Mouse (Mus musculus) thymus, postnatal 36 days (tissue): Measurements from ENCODE around the gene Prkci.

Experiments used
- DNase-seq, 2 experiments: peaks; one replicate each; pipeline ENCODE4 v3.0.0; 2022; ENCODE audit warnings: mixed read lengths in 2 of 2

Gene Prkci

DNA sequence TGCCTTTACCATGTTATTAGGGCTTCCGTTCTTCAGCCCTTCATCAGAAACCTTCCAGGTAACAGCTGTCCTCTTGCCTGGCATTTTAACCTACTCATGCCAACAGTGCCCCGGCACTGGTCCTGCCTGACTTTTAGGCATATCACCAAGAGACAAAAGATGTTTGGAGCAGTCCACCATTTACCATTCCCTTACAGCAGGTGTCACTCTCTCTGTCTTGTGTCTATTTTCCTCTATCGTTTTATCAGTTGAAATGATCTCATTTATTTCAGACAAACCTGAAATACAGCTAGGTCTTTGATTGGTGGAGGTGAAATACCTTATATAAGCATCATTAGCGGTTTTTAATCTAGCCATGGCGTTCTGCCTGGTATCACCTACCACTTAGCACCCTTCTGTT is 53.5 kb downstream of the Prkci start:
- no peak for DNase-seq

DNA sequence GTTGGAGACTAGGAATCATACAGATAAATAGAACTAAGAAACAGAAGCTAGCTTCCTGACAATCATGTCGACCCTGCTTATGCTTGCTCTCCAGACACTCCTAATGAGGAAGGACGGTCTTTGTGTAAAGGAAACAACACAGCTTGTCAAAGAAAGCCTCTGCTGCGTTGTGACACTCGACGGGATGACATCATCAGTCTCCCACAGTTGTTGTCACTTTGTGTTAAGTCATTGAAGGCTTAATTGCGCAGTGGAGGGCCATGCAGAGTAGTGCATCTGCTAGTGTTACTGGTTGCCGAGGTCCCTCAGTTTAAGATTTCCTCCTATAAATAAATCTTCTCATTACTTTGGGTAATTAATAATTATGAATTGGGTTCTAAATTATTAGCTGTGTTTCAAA is 54.8 kb downstream of the Prkci start:
- no peak for DNase-seq

DNA sequence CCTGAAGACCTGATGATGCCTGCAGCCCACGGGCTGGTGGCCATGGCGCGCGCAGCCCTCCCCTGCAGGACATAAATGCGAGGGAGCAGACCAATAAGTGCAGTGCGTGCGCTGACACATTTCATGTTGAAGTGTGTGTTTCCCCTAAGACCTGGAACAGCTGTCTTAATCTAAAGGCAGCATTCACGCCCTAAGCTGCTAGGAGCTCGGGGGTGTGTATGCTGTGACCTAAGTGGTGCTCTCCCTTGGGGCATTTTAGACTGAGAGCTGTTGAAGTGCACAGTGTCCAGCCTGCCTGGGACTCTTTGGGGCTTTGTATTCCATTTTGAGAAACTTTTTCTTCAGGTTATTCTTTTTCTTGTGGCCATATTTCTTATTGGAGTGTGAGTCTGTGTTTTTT is 56.2 kb downstream of the Prkci start:
- DNase-seq, result no peak

DNA sequence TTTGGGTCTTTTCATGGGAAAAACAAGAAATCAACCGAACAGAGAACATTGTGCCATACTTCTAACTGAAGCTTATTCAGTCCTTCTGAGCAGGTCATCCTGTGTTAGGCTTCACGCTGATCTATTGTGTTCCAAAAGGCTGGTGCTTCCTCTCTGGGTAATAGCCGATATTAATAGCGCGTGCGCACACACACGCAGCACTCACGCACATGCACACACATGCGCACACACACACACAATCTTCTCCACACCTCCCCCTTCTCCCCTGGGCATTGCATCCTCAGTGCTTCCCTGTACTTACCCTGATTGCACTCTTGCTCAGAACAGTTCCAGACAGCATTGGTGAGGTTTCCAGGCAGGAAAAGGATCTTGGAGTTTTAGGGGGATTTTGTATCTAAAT is 57.6 kb downstream of the Prkci start:
- DNase-seq, result no peak

DNA sequence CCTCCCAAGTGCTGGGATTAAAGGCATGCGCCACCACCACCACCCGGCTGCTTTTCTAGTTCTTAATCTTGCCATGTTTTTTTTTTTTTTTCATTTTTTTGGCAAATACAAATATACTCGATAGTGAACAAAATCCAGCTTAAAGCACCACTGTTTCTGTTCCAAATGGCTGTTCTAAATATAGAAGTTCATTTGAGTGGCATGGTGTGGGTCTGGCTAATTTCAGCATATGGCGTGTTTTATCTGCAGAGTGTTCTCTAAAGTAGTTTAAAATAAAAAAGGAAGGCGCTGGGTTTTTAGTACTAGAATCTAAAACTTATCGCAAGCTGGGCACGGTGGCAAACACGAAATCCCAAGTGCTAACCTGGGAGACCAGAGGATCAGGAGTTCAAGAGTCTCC is 59.3 kb downstream of the Prkci start:
- DNase-seq, result no peak

DNA sequence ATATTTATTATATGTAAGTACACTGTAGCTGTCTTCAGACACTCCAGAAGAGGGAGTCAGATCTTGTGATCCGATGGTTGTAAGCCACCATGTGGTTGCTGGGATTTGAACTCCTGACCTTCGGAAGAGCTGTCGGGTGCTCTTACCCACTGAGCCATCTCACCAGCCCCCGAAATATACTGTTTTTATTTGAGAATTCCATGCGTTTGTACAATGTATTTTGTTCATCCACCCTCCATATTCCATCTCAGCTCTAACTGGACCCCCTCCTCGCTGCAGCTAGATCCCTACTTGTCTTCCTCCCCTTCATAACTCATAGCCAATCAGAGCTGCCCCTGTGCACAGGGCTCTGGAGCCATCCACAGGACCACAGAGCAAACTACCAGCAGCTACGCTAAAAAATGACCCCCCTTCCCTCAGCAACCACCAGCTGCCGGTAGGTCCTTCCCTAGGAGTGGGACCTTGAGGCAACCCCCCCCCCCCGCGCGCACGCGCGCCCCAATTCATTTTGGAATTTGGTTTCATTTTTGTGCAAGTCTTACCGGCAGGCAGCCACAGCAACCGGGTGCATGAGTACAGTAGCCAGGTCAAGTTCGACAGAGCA is 60.6 kb downstream of the Prkci start:
- DNase-seq, result peak; percentile 21 to 46

DNA sequence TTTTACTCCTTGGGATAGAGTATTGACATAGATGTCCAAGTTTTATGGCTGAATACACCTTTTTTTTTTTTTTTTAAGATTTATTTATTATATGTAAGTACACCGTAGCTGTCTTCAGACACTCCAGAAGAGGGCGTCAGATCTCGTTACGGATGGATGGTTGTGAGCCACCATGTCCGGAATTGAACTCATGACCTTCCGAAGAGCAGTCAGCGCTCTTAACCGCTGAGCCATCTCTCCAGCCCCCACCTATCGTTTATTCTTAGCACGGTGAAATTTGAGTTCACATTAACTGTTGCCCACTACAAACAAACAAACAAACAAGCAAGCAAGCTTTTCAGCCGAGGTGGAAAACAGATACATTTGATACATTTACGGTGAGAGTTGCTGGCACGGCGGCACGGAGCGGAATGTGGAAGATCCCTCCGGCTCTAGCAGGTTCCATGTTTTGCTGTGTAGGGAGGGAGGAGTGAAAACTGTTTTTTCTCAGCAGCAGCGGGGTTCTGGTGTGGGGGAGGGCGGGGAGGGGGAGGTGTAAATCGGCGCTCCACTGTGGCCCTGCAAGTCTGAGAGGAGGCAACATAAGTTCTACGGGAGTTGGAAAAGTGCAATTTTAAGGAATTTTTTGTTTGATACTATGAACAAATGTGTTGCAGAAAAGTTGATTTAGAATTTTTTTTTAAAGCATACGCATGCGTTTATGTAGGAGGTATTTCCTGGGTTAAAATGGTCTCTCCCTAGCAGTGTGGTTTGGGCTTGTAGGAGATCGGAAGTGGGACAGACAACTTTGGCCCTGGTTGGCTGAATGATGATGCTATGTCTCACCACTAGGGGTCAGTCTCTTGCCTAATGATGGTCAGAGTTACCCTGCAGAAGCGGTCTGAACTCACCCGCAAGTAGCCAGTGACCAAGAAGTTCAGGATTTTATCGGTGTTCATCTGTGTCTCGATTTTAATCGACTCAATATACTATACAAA is 61.4 kb downstream of the Prkci start:
- DNase-seq, result peak; percentile 55 to 69

DNA sequence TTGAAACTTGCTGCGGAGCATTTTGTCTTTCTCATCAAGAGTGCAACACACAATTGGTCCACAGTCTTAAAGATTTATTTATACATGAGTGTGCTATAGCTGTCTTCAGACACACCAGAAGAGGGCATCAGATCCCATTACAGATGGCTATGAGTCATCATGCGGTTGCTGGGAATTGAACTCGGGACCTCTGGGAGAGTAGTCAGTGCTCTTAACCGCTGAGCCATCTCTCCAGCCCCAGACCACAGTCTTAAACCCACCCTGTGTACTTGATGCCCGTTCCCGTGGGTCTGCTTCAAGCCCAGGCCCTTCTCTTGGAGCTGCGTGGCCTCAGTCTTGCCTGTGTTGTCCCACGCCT is 65.2 kb downstream of the Prkci start:
- peak in 1 of 2 experiments; percentile 41 for DNase-seq

DNA sequence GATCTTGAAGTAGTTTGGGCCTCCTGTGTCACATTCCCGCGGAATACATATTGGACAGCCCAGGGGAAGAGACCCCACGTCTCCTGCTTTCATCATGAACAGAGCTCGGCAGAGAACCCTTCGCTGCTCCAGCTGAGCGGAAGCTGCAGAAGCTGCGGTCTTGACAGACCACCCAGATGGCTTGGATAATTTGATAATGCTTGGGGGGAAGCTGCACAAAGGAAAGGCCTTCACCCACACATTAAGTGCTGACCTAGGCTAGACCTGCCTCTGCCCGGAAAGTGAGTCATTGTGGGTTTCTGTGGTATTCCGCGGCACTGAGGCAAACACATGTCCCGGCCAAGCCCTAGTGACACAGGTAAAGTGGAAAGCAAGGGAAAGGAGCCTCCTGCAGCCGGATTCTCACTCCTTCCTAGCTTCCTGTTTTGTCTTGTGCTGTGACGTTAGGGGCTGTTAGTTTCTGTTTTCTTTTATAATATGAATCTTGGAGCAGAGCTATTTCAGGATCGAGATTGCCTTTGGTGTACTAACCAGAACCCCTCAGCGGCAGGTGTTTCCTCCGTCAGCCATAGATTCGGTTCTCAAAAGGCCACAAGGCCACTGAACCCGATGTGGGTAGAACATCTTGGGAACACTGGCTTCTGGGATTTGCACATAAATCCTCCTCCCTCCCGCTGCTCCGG is 65.7 kb downstream of the Prkci start:
- peak; percentile 54 to 57 for DNase-seq

DNA sequence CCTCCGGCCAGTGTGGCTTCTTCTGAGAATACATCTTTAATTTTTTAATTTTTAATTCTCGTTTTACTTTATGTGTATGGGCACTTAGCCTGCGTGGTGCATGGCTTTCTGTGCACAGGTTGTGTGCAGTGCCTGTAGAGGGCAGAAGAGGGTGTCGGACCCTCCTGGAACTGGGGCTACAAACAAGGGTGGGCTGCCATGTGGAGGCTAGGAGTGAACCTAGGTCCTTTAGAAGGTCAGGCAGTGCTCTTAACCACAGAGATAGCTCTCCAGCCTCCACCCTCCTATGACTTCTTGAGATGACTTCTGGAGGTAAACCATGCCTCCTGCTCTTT is 66.2 kb downstream of the Prkci start:
- DNase-seq, result peak; percentile 66 to 70

DNA sequence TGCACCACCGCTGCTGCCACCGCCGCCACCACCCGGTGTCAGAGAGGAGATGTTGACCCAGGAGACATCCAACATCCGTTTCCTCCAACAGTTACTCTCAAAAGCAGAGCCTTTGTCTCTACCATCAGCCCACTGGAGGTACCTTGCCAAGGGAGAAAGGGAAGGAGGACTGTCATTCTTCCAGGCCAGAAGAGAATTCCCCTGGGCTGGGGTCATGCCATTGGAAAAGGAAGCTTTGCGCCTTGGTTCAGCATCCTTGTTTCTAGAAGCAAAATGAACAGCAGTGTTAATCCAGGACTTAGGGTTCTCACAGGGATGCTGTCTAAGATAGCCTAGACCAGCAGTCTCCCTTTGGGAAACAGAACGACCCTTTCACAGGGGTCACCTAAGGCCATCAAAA is 66.8 kb downstream of the Prkci start:
- DNase-seq, result no peak

DNA sequence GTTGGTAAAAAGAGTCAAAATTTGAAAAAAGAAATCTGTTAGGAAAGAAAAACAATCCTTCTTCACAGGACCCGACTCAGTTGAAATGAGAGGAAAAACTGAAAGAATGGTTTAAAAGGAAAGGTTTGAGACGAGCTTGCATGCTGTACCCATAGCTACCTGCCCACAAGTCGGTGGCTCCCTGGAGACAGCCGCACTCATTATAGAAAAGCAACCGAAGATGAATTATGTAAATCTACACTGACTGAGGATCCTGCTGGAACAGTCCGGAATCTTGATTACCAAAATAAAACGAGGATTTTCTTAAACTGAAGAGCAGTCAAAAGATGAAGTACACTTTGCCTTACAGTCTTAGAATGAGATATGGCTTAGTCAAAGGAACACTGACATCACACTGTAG is 72.9 kb downstream of the Prkci start:
- DNase-seq, result no peak

DNA sequence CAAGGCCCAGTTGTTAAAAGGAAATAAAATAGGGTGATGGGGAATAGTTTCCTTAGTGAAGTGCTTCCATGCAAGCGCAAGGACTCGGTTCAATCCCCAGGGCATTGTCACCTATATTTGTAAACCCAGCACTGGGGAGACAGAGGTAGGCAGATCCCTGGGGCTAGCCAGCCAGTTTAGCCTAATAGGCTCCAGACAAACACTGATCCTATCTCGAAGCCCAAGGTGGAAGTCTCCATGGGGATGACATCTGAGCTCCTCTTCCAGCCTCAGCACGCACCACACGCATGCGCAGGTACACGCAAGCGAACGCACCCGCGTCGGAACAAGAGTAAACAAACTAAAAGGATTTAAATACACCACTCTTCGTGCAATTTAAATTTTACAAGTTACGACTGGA is 76.3 kb downstream of the Prkci start:
- no peak for DNase-seq

DNA sequence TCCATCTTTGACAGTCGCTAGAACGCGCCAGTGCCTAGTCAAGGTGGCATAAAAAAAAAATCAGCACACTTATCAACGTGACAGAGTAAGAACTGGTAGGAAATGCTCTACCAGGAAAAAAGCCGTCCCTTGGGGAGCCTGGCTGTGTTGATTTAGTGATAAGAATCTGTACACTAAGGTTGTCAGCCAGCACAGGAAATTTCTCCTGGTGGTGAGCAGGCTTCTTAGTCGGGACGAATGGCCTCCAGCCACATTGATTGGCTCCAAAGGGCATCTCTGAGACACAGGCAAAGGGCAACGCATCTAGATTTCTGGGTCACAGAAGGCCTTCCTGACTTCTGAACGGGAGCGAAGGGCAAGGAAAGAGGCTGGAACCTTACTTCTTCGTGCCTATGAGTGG is 80.3 kb downstream of the Prkci start:
- no peak for DNase-seq

DNA sequence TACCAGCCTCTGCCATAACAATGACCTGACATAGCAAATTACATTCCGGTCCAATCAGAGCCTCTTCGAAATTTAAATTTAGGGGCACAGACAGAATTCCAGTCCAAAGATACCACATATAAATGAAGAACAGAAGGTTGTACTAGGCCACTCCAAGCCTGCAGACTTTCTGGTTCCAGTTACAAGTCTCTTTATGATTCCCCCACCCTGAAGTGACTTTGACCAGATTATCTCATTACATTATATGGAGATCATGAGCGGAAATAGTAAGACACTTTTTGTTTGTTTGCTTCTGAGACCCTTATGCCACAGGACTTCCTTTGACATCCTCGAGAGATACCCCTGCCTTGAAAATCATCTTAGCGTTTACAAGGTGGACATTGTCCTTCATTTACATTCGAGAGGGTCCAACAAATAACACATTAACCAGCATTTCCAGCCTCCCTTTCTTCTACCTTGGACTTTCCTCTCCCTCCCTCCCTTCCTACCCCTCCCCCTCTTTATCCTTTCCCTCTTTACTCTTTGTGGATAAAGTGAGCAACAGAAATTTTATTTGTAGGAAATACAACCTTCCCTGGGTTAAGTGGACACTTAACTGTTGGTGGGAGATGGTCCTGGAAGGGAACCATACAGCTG is 81.6 kb downstream of the Prkci start:
- DNase-seq, result no peak

DNA sequence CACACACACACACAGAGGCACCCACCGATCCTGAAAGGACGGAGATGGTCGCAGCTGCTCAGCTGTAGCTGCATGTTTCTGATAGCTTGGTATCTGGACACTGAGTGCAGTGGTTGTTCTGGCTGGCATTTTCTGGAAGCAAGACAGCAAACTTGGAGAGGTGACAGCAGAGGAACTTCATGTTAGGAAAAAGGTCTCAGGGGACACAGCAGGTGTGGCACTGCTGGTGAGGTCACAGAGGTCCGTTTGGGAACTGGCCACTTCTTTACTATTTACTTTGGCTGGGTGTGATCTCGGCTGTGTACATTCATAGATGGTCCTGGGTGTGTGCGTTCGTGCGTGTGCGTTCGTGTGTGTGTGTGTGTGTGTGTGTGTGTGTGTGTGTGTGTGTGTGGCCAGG is 83.9 kb downstream of the Prkci start:
- DNase-seq, result no peak

DNA sequence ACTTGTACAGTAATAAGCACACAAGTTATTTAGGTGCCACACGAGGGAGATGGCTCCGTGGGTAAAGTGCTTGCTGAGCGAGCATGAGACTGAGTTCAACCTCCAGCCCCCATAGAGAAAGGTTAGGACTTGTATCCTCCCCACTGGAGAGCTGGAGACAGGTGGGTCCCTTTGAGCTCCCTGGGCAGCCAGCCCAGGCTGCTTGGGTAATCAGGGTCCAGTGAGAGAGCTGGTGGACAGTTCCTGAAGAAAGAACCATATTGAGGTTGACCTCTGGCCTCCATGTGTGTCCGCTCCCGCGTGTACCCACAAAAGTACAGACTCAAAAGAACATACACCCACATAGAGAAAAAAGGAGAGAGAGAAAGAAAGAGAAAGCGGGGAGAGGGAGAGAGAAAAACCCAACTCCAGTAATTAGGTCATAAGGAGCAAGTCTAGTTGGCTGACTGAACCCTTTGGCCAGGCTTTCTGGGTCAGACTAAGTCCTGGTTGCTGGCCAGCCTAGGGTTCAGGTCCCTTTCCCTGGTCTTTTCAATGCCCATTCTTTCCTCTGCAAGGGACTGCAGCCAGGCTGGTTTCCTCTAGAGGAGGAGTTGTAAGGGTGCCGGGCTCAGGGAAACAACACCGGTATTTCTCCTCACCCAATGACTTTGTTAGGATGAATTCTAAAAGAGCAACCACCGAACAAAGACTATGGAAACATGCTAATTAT is 85.4 kb downstream of the Prkci start:
- no peak for DNase-seq

DNA sequence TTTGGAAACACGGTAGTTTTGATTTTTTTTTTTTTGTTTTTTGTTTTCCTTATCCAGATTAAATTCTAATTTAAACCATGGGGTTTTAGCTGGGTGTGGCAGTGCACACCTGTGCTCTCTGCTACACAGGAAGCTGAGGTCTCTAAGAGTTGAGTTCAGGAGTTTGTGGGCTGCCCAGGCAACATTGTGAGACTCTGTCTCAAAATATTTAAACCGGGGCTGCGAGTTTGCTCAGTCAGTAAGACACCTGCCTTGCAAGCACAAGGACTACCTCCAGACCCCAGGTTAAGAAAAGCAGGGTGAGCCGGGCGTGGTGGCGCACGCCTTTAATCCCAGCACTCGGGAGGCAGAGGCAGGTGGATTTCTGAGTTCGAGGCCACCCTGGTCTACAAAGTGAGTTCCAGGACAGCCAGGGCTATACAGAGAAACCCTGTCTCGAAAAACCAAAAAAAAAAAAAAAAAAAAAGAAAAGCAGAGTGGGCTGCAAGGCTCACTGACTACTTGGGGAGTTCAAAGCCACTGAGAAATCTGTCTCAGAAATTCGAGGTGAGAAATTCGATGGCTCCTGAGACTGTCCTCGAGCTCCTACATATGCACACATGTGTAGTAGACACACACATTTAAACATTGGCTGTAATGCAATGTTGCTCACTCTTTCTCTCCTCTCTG is 87.4 kb downstream of the Prkci start:
- peak; percentile 51 to 70 for DNase-seq

DNA sequence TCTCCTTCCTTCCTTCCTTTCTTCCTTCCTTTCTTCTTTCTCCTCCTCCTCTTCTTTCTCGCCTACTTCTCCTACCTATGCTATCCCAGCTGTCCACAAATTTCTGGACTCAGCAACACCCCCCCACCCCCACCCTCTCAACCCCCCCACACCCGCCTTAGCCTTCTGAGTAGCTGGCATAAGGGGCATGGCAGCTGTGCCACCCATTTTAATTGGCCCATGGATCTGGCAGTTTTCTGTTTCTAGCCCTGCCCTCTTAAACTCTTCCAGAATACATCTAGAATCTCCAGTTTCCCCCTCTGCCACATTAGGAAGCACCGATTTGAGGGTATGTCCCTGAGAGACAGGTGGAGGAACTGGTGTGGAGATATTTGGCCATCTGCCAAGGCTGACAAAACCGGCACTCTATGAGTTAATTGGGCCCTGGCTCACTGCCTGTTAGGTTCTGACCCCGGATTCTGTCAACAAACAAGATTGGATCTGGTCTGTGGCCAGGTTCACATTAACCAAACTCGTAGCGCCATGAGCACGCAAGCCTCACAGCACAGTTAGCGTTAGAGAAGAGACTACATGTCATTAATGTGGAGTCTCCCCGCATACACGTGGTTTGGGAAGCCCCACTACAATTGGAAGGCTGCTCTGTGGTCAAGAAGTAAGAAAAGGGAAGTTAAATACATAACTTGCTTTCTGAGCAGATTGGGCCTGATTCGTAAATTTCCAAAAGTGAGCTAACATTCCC is 88.1 kb downstream of the Prkci start:
- DNase-seq, result peak in 1 of 2 experiments; percentile 15

DNA sequence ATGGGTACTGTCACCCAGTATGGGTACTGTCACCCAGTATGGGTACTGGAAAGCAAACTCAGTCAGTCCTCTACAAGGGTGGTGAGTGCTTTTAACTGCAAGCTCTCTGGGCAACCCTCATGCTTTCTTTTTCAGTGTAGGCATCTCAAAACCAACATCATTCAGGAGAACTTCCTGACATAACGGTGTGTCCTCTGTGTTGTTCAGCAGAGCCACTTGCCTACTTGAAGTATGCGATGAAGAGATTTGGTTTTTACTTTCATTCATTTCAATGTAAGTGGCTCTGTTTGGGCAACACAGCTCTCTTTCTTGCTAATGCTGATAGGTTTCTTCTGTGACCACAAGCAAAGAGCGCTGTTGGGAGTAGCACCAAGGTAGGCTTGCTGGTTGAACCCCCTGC is 89.5 kb downstream of the Prkci start:
- DNase-seq, result no peak
